Mouse (Mus musculus): ENCODE data around the gene Plaa. TPM values are rescaled to one million over a fixed set of nuclear protein-coding genes. Genes with fewer than 3 reads are reported as not detected.
A peak's percentile ranks its signal among the peaks of the same experiment; 100 is the strongest.

Gene Plaa
- polyA plus RNA-seq, 1 experiment from 2014 or later, result 31.5 TPM

DNA sequence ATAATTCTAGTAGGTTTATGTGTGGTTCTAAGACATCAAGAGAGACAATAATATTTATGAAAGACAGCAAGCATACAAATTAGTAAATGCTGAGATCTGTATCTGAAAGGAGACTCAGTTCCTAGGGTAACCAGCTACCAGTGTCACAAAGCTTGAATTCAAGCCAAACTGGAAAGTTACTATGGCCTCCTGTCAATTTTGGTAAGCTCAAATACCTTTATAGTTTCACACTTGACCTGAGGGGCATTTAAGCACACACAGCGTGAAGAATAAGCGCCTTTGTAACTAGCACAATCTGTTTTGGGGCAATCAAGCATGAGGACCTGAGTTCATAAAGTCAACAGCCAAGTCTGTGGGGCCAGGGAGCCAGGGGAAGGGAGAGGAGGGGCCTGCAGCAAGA is 43.8 kb downstream of the Plaa start:
- 75% methylated on average over 2 of the region's 2 CpGs for WGBS
- no peak for ATAC-seq
- H3K9ac ChIP-seq (ENCODE audit: low read depth, low read length), result no peak overlapping the region

DNA sequence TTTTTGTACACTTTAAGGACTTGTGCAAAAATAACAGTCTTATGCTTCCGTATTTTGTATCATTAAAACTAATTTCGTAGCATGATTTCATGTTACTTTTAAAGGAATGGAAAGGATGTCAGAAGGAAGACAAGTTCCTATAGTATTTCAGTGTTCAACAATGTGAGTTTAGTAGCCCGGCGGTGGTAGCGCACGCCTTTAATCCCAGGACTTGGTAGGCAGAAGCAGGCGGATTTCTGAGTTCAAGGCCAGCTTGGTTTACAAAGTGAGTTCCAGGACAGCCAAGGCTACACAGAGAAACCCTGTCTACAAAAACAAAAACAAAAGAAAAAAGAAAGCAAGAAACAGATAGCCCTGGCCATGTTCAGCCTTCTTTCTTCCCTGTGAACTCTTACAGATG is 45.9 kb downstream of the Plaa start:
- TF ChIP-seq CTCF (IDR thresholded peaks at IDR 0.05; ENCODE audit: low read depth), result no peak
- Histone ChIP-seq H3K4me3 (ENCODE audit: low read depth, low read length) (peak overlapping the region; percentile 100), H3K27ac (ENCODE audit: low read depth, low read length) (no peak overlapping the region), H3K4me2 (replicated peaks; ENCODE audit: low read depth) (peak overlapping the region; percentile 71), H3K9me3 (ENCODE audit: control insufficient read depth) (no peaks in the 10 kb centered on the region), H3K27me3 (replicated peaks; ENCODE audit: control insufficient read depth, insufficient read depth, low read length) (no peaks in the 10 kb centered on the region), H3K9ac (ENCODE audit: low read depth, low read length) (no peak overlapping the region), H3K4me1 (replicated peaks; ENCODE audit: control insufficient read depth, insufficient read depth, low read length) (no peaks in the 10 kb centered on the region; the same call in 1 of the 2 replicates), H3K36me3 (ENCODE audit: control insufficient read depth, insufficient read depth) (no peaks in the 10 kb centered on the region)
- 74% methylated on average over 7 of the region's 7 CpGs for WGBS
- no peak for ATAC-seq

More for the DNA sequence above, 43.8 kb downstream of the Plaa start:
- no peak overlapping the region for H3K27ac ChIP-seq (ENCODE audit: low read depth, low read length)
- H3K27me3 ChIP-seq (replicated peaks; ENCODE audit: control insufficient read depth, insufficient read depth, low read length), result no peaks in the 10 kb centered on the region
- no peaks in the 10 kb centered on the region for H3K36me3 ChIP-seq (ENCODE audit: control insufficient read depth, insufficient read depth)
- no peak for TF ChIP-seq CTCF (IDR thresholded peaks at IDR 0.05; ENCODE audit: low read depth)
- no peak overlapping the region for H3K4me3 ChIP-seq (ENCODE audit: low read depth, low read length)
- no peaks in the 10 kb centered on the region for H3K9me3 ChIP-seq (ENCODE audit: control insufficient read depth)
- H3K4me1 ChIP-seq (replicated peaks; ENCODE audit: control insufficient read depth, insufficient read depth, low read length), result no peaks in the 10 kb centered on the region; the same call in 1 of the 2 replicates
- no peak overlapping the region for H3K4me2 ChIP-seq (replicated peaks; ENCODE audit: low read depth)

DNA sequence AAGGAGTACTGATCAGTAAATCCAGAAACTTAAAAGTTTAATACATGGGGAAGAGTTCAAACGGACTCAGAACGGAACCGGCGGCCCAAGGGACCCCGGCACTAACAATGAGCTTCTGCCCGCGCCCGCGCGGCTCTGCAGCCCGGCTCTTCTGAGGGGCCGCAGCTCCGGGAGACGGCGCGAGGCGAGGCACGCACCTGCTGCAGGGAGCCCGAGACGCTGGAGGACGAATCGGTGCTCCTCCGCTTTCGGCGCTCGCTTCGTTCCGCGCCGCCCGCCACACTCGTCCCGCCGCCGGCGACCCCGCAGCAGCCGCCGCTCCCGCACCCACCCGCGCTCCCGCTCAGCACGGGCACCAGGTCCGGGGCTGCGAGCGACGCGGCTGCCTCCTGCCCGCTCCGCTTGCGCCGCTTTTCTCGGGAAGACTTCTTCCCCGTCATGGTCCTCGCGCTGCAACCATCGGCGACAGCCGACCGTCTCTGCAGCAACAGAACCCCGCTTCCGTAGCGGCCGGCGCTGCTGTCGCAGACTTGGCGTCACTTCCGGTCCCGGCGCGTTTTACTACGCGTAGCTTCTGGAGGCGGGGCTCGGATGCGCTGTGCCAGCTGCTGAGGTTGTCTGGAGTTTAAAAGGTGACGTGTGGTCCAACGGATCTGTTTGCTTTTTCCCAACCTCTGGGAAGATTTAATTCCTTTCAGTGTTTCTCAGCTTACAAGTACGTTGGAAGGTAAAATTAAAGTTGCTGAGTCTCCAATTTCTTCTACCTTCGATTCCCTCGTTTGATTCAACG is 46.6 kb downstream of the Plaa start, which contains the start of the genes Gm10306 and Caap1:
Gene Gm10306 (plus strand): TSS at position 282 of the 790 bp plus-strand sequence.
Gene Caap1 (minus strand): TSS at position 532 of the 790 bp plus-strand sequence.
- H3K27ac ChIP-seq (ENCODE audit: low read depth, low read length), result peak within 1 kb of the TSS; percentile 82
- H3K4me1 ChIP-seq (replicated peaks; ENCODE audit: control insufficient read depth, insufficient read depth, low read length), result no peaks in the 10 kb centered on the region; the same call in 1 of the 2 replicates
- peak within 1 kb of the TSS; percentile 100 for H3K4me3 ChIP-seq (ENCODE audit: low read depth, low read length)
- H3K36me3 ChIP-seq (ENCODE audit: control insufficient read depth, insufficient read depth), result no peaks in the 10 kb centered on the region
- no peaks in the 10 kb centered on the region for H3K27me3 ChIP-seq (replicated peaks; ENCODE audit: control insufficient read depth, insufficient read depth, low read length)
- WGBS, result 2% methylated on average over 63 of the region's 83 CpGs
- peak; percentile 99 for ATAC-seq
- H3K4me2 ChIP-seq (replicated peaks; ENCODE audit: low read depth), result peak within 1 kb of the TSS; percentile 71
- no peaks in the 10 kb centered on the region for H3K9me3 ChIP-seq (ENCODE audit: control insufficient read depth)
- no peak for TF ChIP-seq CTCF (IDR thresholded peaks at IDR 0.05; ENCODE audit: low read depth)
- H3K9ac ChIP-seq (ENCODE audit: low read depth, low read length), result peak within 1 kb of the TSS; percentile 89

DNA sequence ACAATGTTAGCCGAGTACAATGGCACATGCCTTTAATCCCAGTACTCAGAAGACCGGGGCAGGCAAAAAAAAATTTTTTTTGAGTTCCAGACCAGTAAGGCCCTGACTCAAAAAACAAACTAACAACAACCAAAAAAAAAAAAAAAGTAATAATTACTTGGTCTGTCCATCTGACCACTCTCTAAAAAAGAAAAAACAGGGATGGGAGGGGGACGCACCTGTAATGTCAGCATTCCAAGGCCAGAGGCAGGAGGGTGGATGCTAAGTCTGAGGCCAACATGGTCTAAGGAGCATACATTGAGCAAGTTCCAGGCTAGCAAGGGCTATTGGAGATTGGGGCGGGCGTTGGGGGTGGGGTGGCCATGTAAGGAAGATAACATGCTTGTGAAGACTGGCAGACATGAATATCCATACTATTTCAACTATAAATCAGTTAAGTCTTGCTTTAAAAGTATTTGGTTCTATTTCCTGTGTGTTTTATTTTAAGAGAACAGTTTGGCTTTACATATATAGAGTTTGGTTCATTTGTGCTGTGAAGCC is 48.0 kb downstream of the Plaa start:
- 88% methylated on average over 5 of the region's 5 CpGs for WGBS
- no peak for ATAC-seq
- Histone ChIP-seq H3K4me2 (replicated peaks; ENCODE audit: low read depth) (peak overlapping the region; percentile 71; the same call in 1 of the 2 replicates), H3K9ac (ENCODE audit: low read depth, low read length) (no peak overlapping the region), H3K4me1 (replicated peaks; ENCODE audit: control insufficient read depth, insufficient read depth, low read length) (no peaks in the 10 kb centered on the region; the same call in 1 of the 2 replicates), H3K36me3 (ENCODE audit: control insufficient read depth, insufficient read depth) (no peaks in the 10 kb centered on the region), H3K9me3 (ENCODE audit: control insufficient read depth) (no peaks in the 10 kb centered on the region), H3K27me3 (replicated peaks; ENCODE audit: control insufficient read depth, insufficient read depth, low read length) (no peaks in the 10 kb centered on the region), H3K27ac (ENCODE audit: low read depth, low read length) (no peak overlapping the region), H3K4me3 (ENCODE audit: low read depth, low read length) (no peak overlapping the region)
- no peak for TF ChIP-seq CTCF (IDR thresholded peaks at IDR 0.05; ENCODE audit: low read depth)

DNA sequence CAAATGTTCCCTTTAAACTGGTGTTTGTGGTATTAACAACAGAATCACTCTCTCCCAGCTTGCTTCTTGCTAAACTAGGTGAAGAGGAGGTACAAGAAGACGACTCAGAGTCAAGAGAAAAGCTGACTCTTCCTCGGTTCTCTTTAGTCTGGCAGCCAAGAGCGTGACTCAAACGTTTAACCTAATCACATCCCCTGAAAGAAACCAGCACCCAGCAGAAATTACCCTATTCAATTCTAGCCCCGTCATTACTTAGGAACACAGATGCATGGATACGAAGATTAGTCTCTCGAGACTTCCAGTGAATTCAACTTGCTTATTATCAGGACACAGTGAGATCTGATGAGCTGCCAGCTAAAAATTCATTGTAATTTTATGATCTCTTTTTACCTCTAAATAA is 58.7 kb downstream of the Plaa start:
- Histone ChIP-seq H3K27ac (ENCODE audit: low read depth, low read length) (no peak overlapping the region), H3K4me3 (ENCODE audit: low read depth, low read length) (no peak overlapping the region), H3K9me3 (ENCODE audit: control insufficient read depth) (no peaks in the 10 kb centered on the region), H3K36me3 (ENCODE audit: control insufficient read depth, insufficient read depth) (peaks cover 8% of the 10 kb centered on the region; the same call in 1 of the 2 replicates), H3K4me2 (replicated peaks; ENCODE audit: low read depth) (no peak overlapping the region), H3K27me3 (replicated peaks; ENCODE audit: control insufficient read depth, insufficient read depth, low read length) (no peaks in the 10 kb centered on the region), H3K9ac (ENCODE audit: low read depth, low read length) (no peak overlapping the region), H3K4me1 (replicated peaks; ENCODE audit: control insufficient read depth, insufficient read depth, low read length) (no peaks in the 10 kb centered on the region)
- 82% methylated on average over 7 of the region's 7 CpGs for WGBS
- TF ChIP-seq CTCF (IDR thresholded peaks at IDR 0.05; ENCODE audit: low read depth), result no peak
- ATAC-seq, result no peak

DNA sequence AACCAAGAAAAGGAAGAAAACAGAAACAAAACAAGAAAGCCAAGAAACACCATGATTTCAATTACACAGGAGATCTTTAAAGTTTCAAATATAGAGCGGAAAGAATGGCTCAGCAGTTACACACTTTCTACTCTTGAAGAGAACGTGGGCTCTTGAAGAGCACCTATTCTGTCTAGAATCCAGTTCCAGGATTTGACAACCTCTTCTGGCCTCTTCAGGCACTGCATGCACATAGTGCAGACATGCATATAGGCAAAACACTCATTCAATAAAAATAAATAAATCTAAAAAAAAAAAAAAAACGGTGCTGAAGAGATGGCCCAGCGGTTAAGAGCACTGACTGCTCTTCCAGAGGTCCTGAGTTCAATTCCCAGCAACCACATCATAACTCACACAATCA is 60.0 kb downstream of the Plaa start:
- 90% methylated on average over 4 of the region's 4 CpGs for WGBS
- Histone ChIP-seq H3K27me3 (replicated peaks; ENCODE audit: control insufficient read depth, insufficient read depth, low read length) (no peaks in the 10 kb centered on the region), H3K4me1 (replicated peaks; ENCODE audit: control insufficient read depth, insufficient read depth, low read length) (no peaks in the 10 kb centered on the region), H3K9ac (ENCODE audit: low read depth, low read length) (no peak overlapping the region), H3K27ac (ENCODE audit: low read depth, low read length) (no peak overlapping the region), H3K4me3 (ENCODE audit: low read depth, low read length) (no peak overlapping the region), H3K9me3 (ENCODE audit: control insufficient read depth) (no peaks in the 10 kb centered on the region), H3K36me3 (ENCODE audit: control insufficient read depth, insufficient read depth) (peaks cover 8% of the 10 kb centered on the region; the same call in 1 of the 2 replicates), H3K4me2 (replicated peaks; ENCODE audit: low read depth) (no peak overlapping the region)
- TF ChIP-seq CTCF (IDR thresholded peaks at IDR 0.05; ENCODE audit: low read depth), result no peak
- no peak for ATAC-seq
